Mouse (Mus musculus) kidney, postnatal 10 days (tissue): ENCODE results near the gene Pomp.

Experiments used
- DNase-seq: peaks from one replicate; pipeline ENCODE4 v3.0.0; 2021; ENCODE audit warnings: mixed read lengths

The Pomp gene

GRCm38 (mm10) chr5:147907144-147907543 lies 46.9 kb downstream of the Pomp start:
- no peak for DNase-seq

GRCm38 (mm10) chr5:147907851-147908250 lies 47.6 kb downstream of the Pomp start:
- DNase-seq, result no peak

- DNase-seq, result no peak
Observed at GRCm38 (mm10) chr5:147910807-147911509, 50.7 kb downstream of the Pomp start.

GRCm38 (mm10) chr5:147911744-147912143 lies 51.5 kb downstream of the Pomp start:
- no peak for DNase-seq

GRCm38 (mm10) chr5:147913241-147913842 lies 53.1 kb downstream of the Pomp start:
- DNase-seq, result peak; percentile 51

GRCm38 (mm10) chr5:147915038-147915566 lies 54.8 kb downstream of the Pomp start:
- peak; percentile 34 for DNase-seq

GRCm38 (mm10) chr5:147916171-147916570 lies 55.9 kb downstream of the Pomp start:
- DNase-seq, result no peak

GRCm38 (mm10) chr5:147918044-147918846 lies 58.0 kb downstream of the Pomp start:
- DNase-seq, result peak; percentile 61

GRCm38 (mm10) chr5:147924621-147925020 lies 64.4 kb downstream of the Pomp start:
- DNase-seq, result no peak
